Mouse (Mus musculus) cerebellum, adult 2 months (tissue): Measurements from ENCODE around the gene Ksr1. TPM values are rescaled to one million over a fixed set of nuclear protein-coding genes. Genes with fewer than 3 reads are reported as not detected.

Source experiments
- DNase-seq, 2 experiments: peaks; one replicate each; pipeline ENCODE4 v3.0.0; 2021
- H3K27ac ChIP-seq: fragments of 200-500 bp; 2 replicates; pipeline ENCODE4 v1.5.1; 2012; ENCODE audit warnings: low read length, control low read depth, inconsistent platforms; ENCODE audit not compliant: insufficient read depth
- H3K27me3 ChIP-seq: fragments of 200-500 bp; 2 replicates; pipeline ENCODE4 v1.6.1; 2012; ENCODE audit warnings: inconsistent platforms, mild to moderate bottlenecking, low read length, moderate library complexity; ENCODE audit not compliant: control insufficient read depth, insufficient read depth
- H3K4me1 ChIP-seq: fragments of 200-500 bp; 2 replicates; pipeline ENCODE4 v1.6.1; 2011; ENCODE audit warnings: low read length; ENCODE audit not compliant: control insufficient read depth, insufficient read depth
- H3K4me3 ChIP-seq: fragments of 200-500 bp; replicated peaks from 2 replicates; pipeline ENCODE3; 2011; ENCODE audit warnings: mild to moderate bottlenecking, low read depth, low read length, control low read depth; ENCODE audit not compliant: insufficient read depth
- CTCF ChIP-seq: fragments of 200-500 bp; IDR thresholded peaks from 2 replicates; pipeline ENCODE4 v1.5.1; 2011; ENCODE audit warnings: low read depth, mild to moderate bottlenecking, control low read depth, low read length, moderate library complexity, borderline replicate concordance; ENCODE audit not compliant: insufficient read depth
- POLR2A ChIP-seq: fragments of 200-500 bp; IDR thresholded peaks from 2 replicates; pipeline ENCODE4 v1.6.1; 2011; ENCODE audit warnings: low read length, control low read depth, borderline replicate concordance; ENCODE audit not compliant: insufficient read depth
- WGBS: fragments of 180-500 bp; shearing (Covaris S2); methylation state at CpG from one replicate; pipeline ENCODE4 v1.1.7; 2018; 5-methylcytosine and 5-hydroxymethylcytosine counted together
- polyA plus RNA-seq: library from polyadenylated mRNA; depleted of rRNA; stranded (reverse); fragments of >200 nt; gene quantifications from 2 replicates; pipeline ENCODE4 v1.2.3, GENCODE M21; 2012

Ksr1 gene
- polyA plus RNA-seq, 1 experiment: 23.2 TPM

- WGBS: 89% methylated on average over 4 of the region's 4 CpGs
- Histone ChIP-seq H3K27me3 (no peaks in the 10 kb centered on the region), H3K4me3 (no peak overlapping the region), H3K27ac (no peak overlapping the region), H3K4me1 (no peaks in the 10 kb centered on the region)
- TF ChIP-seq CTCF (no peak), POLR2A (no peak)
- DNase-seq: no peak
These were observed 97.3 kb downstream of the Ksr1 start for GRCm38 (mm10) chr11:79048906-79049305.

DNA sequence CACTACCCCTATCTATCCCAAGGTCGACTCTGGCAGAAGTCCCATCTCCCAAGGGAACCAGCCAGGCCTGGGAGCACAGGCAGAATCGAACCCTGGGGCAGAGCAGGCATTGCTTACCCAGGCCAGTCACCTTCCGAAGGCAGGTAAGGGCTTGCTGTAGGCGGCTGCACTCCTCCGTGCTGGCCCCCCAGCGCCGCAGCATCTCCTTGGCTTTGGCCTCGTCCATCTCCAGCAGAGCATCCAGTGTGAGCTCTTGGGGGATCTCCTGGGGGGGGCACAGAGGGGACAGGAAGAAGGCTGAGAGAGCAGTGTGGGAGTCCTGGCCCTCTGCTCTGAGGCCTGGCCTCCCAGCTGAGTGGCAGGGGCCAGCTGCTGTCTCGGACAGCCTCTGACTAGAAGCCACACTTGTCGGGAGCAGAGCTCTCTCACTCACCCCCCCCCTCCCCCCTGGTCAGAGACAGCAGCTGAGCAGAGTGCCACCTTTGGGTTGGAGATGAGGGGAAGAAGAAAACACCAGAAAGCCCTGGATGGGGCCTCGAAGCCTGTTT is 99.0 kb downstream of the Ksr1 start:
- WGBS: 69% methylated on average over 11 of the region's 11 CpGs
- no peaks in the 10 kb centered on the region for H3K27me3 ChIP-seq
- no peak overlapping the region for H3K27ac ChIP-seq
- no peak for DNase-seq
- no peak overlapping the region for H3K4me3 ChIP-seq
- TF ChIP-seq CTCF: no peak
- no peak for TF ChIP-seq POLR2A
- no peaks in the 10 kb centered on the region for H3K4me1 ChIP-seq

GRCm38 (mm10) chr11:79046561-79047155 is 99.5 kb downstream of the Ksr1 start:
- Histone ChIP-seq H3K27me3 (no peaks in the 10 kb centered on the region), H3K27ac (no peak overlapping the region), H3K4me3 (no peak overlapping the region), H3K4me1 (no peaks in the 10 kb centered on the region)
- 77% methylated on average over 8 of the region's 8 CpGs for WGBS
- DNase-seq: no peak
- TF ChIP-seq POLR2A (no peak), CTCF (no peak)

GRCm38 (mm10) chr11:79045231-79045630 is 101.0 kb downstream of the Ksr1 start:
- H3K4me1 ChIP-seq: no peaks in the 10 kb centered on the region
- WGBS: 91% methylated on average over 9 of the region's 9 CpGs
- no peaks in the 10 kb centered on the region for H3K27me3 ChIP-seq
- H3K27ac ChIP-seq: no peak overlapping the region
- DNase-seq: no peak
- TF ChIP-seq CTCF (no peak), POLR2A (no peak)
- no peak overlapping the region for H3K4me3 ChIP-seq

DNA sequence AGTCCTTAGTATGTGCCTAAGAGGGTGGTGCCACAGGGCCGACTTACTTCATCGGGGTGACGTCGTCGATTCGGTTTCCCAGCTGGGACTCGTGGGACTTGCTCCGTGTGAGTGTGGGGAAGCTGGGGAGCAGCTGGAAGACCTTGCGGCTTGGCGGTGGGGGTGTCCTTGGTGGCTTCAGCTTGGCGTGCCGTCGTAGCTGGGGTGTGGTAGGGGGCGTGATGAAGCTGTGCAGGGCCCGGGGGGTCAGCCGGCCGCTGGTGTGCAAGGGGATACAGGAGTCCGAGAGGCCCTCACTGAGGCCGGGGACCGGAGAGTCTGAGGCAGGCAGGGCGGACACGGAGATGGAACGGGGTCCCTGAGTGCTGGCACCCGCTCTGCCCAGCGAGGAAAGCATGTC is 101.4 kb downstream of the Ksr1 start:
- Histone ChIP-seq H3K4me1 (no peaks in the 10 kb centered on the region), H3K27ac (no peak overlapping the region), H3K27me3 (no peaks in the 10 kb centered on the region), H3K4me3 (no peak overlapping the region)
- no peak for TF ChIP-seq POLR2A
- no peak for TF ChIP-seq CTCF
- WGBS: 94% methylated on average over 25 of the region's 25 CpGs
- no peak for DNase-seq

- TF ChIP-seq POLR2A: no peak
- TF ChIP-seq CTCF: no peak
- no peak overlapping the region for H3K4me3 ChIP-seq
- DNase-seq: no peak
- no peaks in the 10 kb centered on the region for H3K27me3 ChIP-seq
- H3K4me1 ChIP-seq: no peaks in the 10 kb centered on the region; the same call in 1 of the 2 replicates
- WGBS: 65% methylated on average over 14 of the region's 14 CpGs
- H3K27ac ChIP-seq: no peak overlapping the region
These were observed 104.2 kb downstream of the Ksr1 start for GRCm38 (mm10) chr11:79041908-79042430.

- H3K4me3 ChIP-seq: no peak overlapping the region
- DNase-seq: peak in 1 of 2 experiments; percentile 17
- no peak overlapping the region for H3K27ac ChIP-seq
- no peaks in the 10 kb centered on the region; the same call in 1 of the 2 replicates for H3K4me1 ChIP-seq
- TF ChIP-seq POLR2A (no peak), CTCF (no peak)
- no peaks in the 10 kb centered on the region for H3K27me3 ChIP-seq
- 43% methylated on average over 2 of the region's 2 CpGs for WGBS
These were observed 106.7 kb downstream of the Ksr1 start for GRCm38 (mm10) chr11:79039488-79039887.

DNA sequence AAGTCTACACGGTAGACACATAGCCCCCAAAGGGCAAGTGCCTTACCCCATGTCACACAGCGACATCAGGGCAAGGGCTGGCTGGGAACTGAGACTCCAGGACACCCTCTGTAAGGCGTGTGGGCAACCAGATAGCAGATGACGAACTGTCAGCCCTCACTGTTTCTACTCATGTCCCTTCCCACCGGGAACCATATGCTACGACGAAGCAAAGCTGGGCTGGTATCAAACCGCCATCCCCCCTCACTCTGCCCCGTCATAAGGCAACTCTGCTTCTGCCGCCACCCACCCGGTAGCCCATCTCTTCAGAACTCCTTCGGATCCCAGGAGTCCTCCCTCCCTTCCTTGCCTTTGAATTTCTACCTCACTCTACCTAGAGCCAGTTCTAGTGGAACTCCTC is 108.7 kb downstream of the Ksr1 start:
- no peak overlapping the region for H3K27ac ChIP-seq
- no peaks in the 10 kb centered on the region for H3K27me3 ChIP-seq
- H3K4me3 ChIP-seq: no peak overlapping the region
- H3K4me1 ChIP-seq: no peaks in the 10 kb centered on the region; the same call in 1 of the 2 replicates
- DNase-seq: no peak
- TF ChIP-seq CTCF: no peak
- no peak for TF ChIP-seq POLR2A
- WGBS: 43% methylated on average over 12 of the region's 12 CpGs
